Mouse (Mus musculus) thymus, postnatal 25 days (tissue): Measurements from ENCODE around the gene Baz1b.
A peak's percentile ranks its signal among the peaks of the same experiment; 100 is the strongest.

ENCODE experiments used
- DNase-seq: peaks from one replicate; pipeline ENCODE4 v3.0.0; 2022

The Baz1b gene

GRCm38 (mm10) chr5:135285211-135285610 is 98.1 kb downstream of the Baz1b start:
- no peak for DNase-seq

- peak; percentile 74 for DNase-seq
Observed at GRCm38 (mm10) chr5:135286185-135286584, 99.1 kb downstream of the Baz1b start.

- DNase-seq: no peak
Observed at GRCm38 (mm10) chr5:135286926-135287325, 99.9 kb downstream of the Baz1b start.

- no peak for DNase-seq
Observed at GRCm38 (mm10) chr5:135290703-135291102, 103.6 kb downstream of the Baz1b start.

GRCm38 (mm10) chr5:135291193-135291592 is 104.1 kb downstream of the Baz1b start:
- DNase-seq: no peak

GRCm38 (mm10) chr5:135292001-135292400 is 104.9 kb downstream of the Baz1b start:
- DNase-seq: no peak
